Mouse (Mus musculus) pancreas, adult 10 weeks (tissue): ENCODE results near the gene Slc36a3. TPM values are rescaled to one million over a fixed set of nuclear protein-coding genes. Genes with fewer than 3 reads are reported as not detected.

Experiments
- polyA plus RNA-seq: library from polyadenylated mRNA; stranded (reverse); fragments of 350-450 nt; fragmentation: Illumina TruSeq; extraction: RNeasy Lipid Tissue Mini Kit (QIAGEN cat#74804); gene quantifications from one replicate; pipeline ENCODE4 v1.2.3, GENCODE M21; 2015; ENCODE audit warnings: low read depth, low replicate concordance; ENCODE audit not compliant: insufficient read depth

The Slc36a3 gene
- not detected for polyA plus RNA-seq

DNA sequence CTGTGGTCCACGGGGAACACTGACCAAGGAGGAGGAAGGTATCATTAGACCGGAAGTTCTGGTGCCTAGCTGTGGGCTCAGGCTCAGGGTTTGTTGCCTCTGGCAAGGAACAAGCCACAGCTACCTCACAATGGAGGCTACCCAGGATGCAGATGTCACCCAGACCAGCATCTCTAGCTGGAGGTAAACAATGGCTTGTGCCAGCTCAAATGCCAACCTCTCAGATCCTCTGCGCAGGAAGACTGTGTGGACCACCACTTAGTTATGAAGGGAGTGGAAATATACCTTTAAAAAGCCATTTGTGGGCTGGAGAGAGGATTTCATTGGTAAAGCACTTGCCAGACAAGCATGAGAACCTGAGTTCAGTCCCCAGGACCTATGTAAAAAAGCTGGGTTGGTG is at the start of gene Slc36a3:
TSS of gene Slc36a3 (minus strand) at position 101 of the 400 bp plus-strand sequence.

DNA sequence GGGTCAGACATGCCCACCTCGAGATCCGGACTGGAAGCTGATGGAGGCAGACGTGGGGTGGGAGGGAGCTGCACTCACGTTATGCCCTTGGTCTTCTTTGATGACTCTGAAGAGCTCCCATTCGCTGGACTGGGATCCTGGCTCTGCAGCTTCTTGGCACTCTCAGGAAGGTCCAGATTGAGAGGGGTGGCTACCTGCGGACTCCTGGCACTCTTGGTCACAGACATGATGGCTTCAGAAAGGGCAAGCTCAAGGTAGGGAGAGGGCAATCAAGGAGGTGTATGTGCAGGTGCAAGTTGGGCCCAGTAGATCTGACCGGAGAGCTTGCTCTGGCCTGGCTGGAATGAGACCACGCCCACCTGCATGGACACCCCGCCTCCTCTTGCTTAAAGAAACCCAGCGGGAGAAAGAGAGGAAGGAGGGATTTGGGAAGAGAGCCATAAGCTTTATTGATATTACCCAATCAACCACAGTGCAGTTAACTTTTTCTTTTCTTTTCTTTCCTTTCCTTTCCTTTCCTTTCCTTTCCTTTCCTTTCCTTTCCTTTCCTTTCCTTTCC is 33.3 kb upstream of the Slc36a3 start, which contains the start of gene Slc36a2:
TSS of gene Slc36a2 (minus strand) at position 345 of the 559 bp plus-strand sequence.

DNA sequence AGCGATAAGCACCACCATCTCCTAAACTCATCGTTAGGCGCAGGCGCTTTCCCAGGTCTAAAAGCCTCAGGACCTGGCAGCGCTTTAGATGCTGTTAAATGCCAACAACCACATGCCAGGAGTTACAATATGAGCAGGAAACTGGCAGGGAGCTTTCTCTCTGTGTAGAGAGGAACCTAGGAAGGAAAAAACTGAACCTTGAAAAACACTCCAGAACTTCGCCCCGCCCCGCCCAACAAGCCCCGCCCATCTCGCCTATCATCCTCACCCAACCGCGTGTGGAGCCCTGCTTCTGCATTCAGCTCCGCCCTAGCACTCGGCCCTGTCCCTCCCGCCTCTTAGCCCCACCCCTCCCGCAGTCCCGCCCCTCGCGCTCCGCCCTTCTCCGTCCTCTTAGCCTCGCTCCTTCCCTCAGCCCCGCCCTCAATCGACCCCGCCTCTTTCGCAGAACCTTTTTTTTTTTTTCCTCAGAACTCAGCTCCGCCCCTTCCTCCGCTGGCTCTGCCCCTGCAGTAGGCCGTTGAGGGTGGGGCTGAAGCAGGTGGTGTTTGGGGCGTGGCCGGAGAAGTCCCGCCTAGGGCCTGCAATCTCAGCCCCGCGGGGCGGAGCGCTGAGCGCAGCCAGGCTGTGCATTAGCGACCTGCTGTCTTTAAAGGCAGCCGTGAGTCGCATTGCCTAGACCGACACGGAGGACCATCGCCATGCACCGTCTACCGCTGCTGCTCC is 53.9 kb downstream of the Slc36a3 start, which contains the start of gene Gm2a:
TSS of gene Gm2a (plus strand) at position 653 of the 726 bp plus-strand sequence.

DNA sequence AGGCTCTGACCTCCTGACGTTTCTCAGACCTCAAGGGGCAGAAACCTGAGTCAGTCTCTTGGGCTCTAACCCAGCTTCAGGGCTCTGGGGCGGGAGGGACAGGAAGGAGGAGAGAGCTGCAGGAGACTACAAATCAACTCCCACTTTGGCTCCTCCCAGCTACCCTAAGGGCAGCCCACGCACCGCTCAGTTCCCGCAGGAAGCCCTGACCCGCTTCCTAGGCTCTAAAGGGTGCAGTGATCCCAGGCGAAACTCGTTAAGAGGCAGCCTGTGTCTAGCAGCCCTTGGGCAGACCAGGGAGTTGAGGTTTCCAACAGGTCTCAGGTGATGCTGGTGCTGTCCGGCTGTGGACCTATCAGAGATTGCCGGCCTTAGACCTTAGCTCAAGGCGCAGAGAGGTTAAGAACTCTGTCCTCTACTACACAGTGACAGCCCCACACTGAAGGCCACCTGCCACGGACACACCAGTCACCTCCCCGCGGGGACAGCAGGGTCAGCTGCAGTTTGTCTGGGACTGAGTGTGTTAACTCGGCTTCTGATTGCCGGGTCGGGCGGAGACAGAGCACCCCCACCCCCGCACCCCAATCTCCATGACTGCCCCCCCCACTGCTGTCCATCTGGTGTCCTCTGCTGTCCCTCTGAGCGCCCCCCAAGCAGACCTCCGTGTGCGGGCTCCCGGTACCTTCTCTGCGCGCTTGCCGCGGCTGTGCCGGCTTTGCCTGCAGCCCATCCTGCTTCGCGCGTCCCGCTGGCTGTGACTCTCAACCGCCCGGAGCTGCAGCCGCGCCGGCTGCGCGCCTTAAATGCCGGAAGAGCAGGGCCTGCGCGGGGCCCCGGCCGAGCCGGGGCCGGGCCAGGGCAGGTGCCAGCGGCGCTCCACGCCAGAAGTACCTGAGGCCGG is 73.9 kb downstream of the Slc36a3 start, which contains the start of gene Ccdc69:
TSS of gene Ccdc69 (minus strand) at position 801 of the 901 bp plus-strand sequence.

Other genes with a start within 250 kb of the Slc36a3 start
- 106 TPM for gene Gpx3, start 249.3 kb downstream of the Slc36a3 start, polyA plus RNA-seq
- 5.6 TPM for gene Tnip1, start 188.8 kb downstream of the Slc36a3 start, polyA plus RNA-seq
- 29.6 TPM for gene Anxa6, start 118.3 kb downstream of the Slc36a3 start, polyA plus RNA-seq
- 1.2 TPM for gene Ccdc69, start 73.6 kb downstream of the Slc36a3 start, polyA plus RNA-seq
- 8.0 TPM for gene Gm2a, start 53.6 kb downstream of the Slc36a3 start, polyA plus RNA-seq
- gene Slc36a2, start 33.4 kb upstream of the Slc36a3 start, polyA plus RNA-seq = 3.4 TPM
- 7.1 TPM for gene Slc36a1, start 52.6 kb upstream of the Slc36a3 start, polyA plus RNA-seq
- 0.07 TPM for gene Fat2, start 184.9 kb upstream of the Slc36a3 start, polyA plus RNA-seq